Mouse (Mus musculus) hindbrain, postnatal 0 days (tissue): ENCODE measurements around the gene Tbx10. TPM values are rescaled to one million over a fixed set of nuclear protein-coding genes. Genes with fewer than 3 reads are reported as not detected.

Experiments used
- ATAC-seq: fragments of 200-750 bp; cut with Nextera tagmentation; 2 replicates; pipeline ENCODE4 v1.8.0; 2017; ENCODE audit warnings: mild to moderate bottlenecking, moderate TSS enrichment, moderate library complexity
- DNase-seq: peaks from one replicate; pipeline ENCODE4 v3.0.0-alpha.2; 2015; ENCODE audit warnings: low spot score
- H3K27ac ChIP-seq: fragments of 300-500 bp; sonication (generic); 2 replicates; pipeline ENCODE4 v1.5.1; 2014; ENCODE audit warnings: mild to moderate bottlenecking
- H3K27me3 ChIP-seq: fragments of 300-500 bp; sonication (generic); 2 replicates; pipeline ENCODE4 v1.6.1; 2014; ENCODE audit warnings: low read length, mixed read lengths; ENCODE audit not compliant: insufficient read depth
- H3K36me3 ChIP-seq: fragments of 300-500 bp; sonication (generic); 2 replicates; pipeline ENCODE4 v1.6.1; 2014; ENCODE audit warnings: low read length, mixed read lengths; ENCODE audit not compliant: insufficient read depth
- H3K4me1 ChIP-seq: fragments of 300-500 bp; sonication (generic); 2 replicates; pipeline ENCODE4 v1.6.1; 2014; ENCODE audit warnings: antibody characterized with exemption, low read length, mixed read lengths; ENCODE audit not compliant: insufficient read depth
- H3K4me2 ChIP-seq: fragments of 300-500 bp; sonication (generic); 2 replicates; pipeline ENCODE4 v1.6.1; 2014; ENCODE audit warnings: low read depth, mild to moderate bottlenecking, low read length, moderate library complexity, mixed read lengths
- H3K4me3 ChIP-seq: fragments of 300-500 bp; sonication (generic); 2 replicates; pipeline ENCODE4 v1.5.1; 2014; ENCODE audit warnings: low read length
- H3K9ac ChIP-seq: fragments of 300-500 bp; sonication (generic); replicated peaks from 2 replicates; pipeline ENCODE4 v1.6.1; 2014; ENCODE audit warnings: mild to moderate bottlenecking, low read length, moderate library complexity, mixed read lengths
- H3K9me3 ChIP-seq: fragments of 300-500 bp; sonication (generic); 2 replicates; pipeline ENCODE4 v1.6.1; 2016; ENCODE audit warnings: low read length, mixed read lengths
- CTCF ChIP-seq: IDR thresholded peaks from 2 replicates; pipeline ENCODE4 v1.5.1; 2016; ENCODE audit warnings: antibody characterized with exemption, control low read depth, low read depth
- WGBS: fragments of 180-500 bp; shearing (Covaris S2); extraction: QIAGEN DNeasy Blood & Tissue Kit; methylation state at CpG from one replicate; pipeline ENCODE4 v1.1.7; 2014; 5-methylcytosine and 5-hydroxymethylcytosine counted together
- polyA plus RNA-seq: library from polyadenylated mRNA; unstranded; fragments of >200 nt; fragmentation: Nextera tagmentation; extraction: Ambion mirVana; gene quantifications from 2 replicates; pipeline ENCODE4 v1.2.1, GENCODE M21; 2015
- total RNA-seq: library from RNA; depleted of rRNA; stranded (reverse); fragments of >200 nt; gene quantifications from 2 replicates; pipeline ENCODE4 v1.2.3, GENCODE M21; 2014

The Tbx10 gene
- total and polyA plus RNA-seq, 2 experiments from 2014 or later: 0.36 TPM; not detected in 1

GRCm38 (mm10) chr19:3996747-3997146 is 4.2 kb downstream of the Tbx10 start:
- TF ChIP-seq CTCF: no peak
- WGBS: 81% methylated on average over 8 of the region's 8 CpGs
- DNase-seq (no peak), ATAC-seq (no peak)
- Histone ChIP-seq H3K36me3 (no peaks in the 10 kb centered on the region), H3K27ac (no peak overlapping the region), H3K4me2 (no peak overlapping the region), H3K9me3 (no peaks in the 10 kb centered on the region), H3K27me3 (no peaks in the 10 kb centered on the region), H3K4me1 (peaks cover 12% of the 10 kb centered on the region; the same call in 1 of the 2 replicates), H3K9ac (no peak overlapping the region), H3K4me3 (no peak overlapping the region)

DNA sequence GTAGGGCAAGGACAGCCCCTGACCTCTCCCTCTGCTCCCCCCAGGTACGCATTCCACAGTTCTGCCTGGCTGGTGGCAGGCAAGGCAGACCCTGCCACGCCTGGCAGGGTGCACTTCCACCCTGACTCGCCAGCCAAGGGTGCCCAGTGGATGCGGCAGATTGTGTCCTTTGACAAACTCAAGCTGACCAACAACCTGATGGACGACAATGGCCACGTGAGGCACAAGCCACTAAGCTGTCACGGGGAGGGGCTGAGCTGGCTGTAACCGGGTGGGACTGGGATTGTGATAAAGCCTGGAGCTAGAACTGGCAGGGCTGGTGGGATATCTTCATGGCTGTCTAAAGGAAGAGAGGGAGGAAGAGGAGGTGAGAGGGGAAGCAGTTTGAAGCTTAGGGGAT is 4.7 kb downstream of the Tbx10 start:
- WGBS: 58% methylated on average over 8 of the region's 8 CpGs
- ATAC-seq: no peak

DNA sequence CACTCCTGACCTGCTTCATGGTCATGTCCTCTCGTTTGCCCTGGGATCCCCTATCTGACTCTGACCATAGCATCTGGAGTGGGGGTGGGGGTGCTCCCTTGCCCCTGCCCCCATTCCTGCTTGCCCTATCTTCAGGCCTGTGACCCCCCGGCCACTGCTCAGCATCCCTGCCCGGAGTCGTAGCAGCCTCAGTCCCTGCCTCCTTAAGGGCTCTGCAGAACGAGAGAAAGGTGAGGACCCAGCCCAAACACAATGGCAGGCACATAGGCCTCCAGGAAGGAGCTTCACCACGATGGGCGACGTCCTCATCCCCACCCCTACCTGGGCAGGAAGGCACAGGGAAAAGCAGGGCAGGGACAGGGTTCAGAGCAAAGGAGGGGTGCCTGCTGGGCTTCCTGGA is 5.8 kb downstream of the Tbx10 start:
- Histone ChIP-seq H3K9ac (no peak overlapping the region), H3K9me3 (no peaks in the 10 kb centered on the region), H3K4me1 (peaks cover 12% of the 10 kb centered on the region; the same call in 1 of the 2 replicates), H3K27me3 (no peaks in the 10 kb centered on the region), H3K4me2 (no peak overlapping the region), H3K4me3 (no peak overlapping the region), H3K36me3 (no peaks in the 10 kb centered on the region), H3K27ac (no peak overlapping the region)
- WGBS: 75% methylated on average over 8 of the region's 8 CpGs
- no peak for DNase-seq
- ATAC-seq: no peak
- no peak for TF ChIP-seq CTCF

More for the DNA sequence above, 4.7 kb downstream of the Tbx10 start:
- no peak overlapping the region for H3K4me3 ChIP-seq
- no peak overlapping the region for H3K27ac ChIP-seq
- H3K4me2 ChIP-seq: no peak overlapping the region
- no peaks in the 10 kb centered on the region for H3K36me3 ChIP-seq
- H3K27me3 ChIP-seq: no peaks in the 10 kb centered on the region
- H3K9me3 ChIP-seq: no peaks in the 10 kb centered on the region
- TF ChIP-seq CTCF: no peak
- no peak for DNase-seq
- no peak overlapping the region for H3K9ac ChIP-seq
- H3K4me1 ChIP-seq: peaks cover 12% of the 10 kb centered on the region; the same call in 1 of the 2 replicates

DNA sequence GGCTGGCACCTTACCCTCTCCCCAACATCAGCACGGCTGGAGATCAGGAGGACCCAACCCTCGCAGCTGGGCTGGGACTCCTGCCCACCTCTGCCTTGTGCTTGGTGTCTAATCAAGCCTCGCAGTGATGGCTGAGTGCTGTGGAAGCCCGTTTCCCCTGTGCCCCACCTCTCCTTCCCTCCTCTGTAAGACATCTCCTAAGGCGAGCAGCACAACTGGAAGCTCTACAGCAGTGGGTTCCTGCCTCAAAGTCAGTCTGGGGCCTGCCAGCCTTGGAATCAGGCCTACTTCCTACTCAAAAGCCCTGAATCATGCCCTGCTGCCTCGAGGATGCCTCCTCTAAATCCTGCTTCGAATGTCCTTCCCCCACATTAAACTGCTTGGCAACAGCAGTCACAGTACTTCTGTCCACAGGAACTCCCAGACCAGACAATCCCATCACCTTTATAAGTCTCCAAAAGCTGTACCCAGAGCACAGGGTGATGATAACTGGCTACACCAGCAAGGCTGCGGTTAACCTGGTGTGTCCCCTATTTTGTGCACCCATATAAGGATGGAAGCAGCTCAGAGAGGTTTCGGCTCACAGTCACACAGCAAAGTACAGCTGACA is 6.7 kb downstream of the Tbx10 start:
- 81% methylated on average over 9 of the region's 9 CpGs for WGBS
- H3K27ac ChIP-seq: no peak overlapping the region
- H3K4me3 ChIP-seq: no peak overlapping the region
- H3K4me1 ChIP-seq: peaks cover 12% of the 10 kb centered on the region; the same call in 1 of the 2 replicates
- TF ChIP-seq CTCF: no peak
- DNase-seq (no peak), ATAC-seq (no peak)
- H3K9ac ChIP-seq: 0 out of 2 replicates have a peak overlapping the region, but pooled peaks have one; percentile 66
- H3K4me2 ChIP-seq: peak overlapping the region; percentile 67
- H3K27me3 ChIP-seq: no peaks in the 10 kb centered on the region
- H3K9me3 ChIP-seq: no peaks in the 10 kb centered on the region
- no peaks in the 10 kb centered on the region for H3K36me3 ChIP-seq

- no peaks in the 10 kb centered on the region for H3K9me3 ChIP-seq
- H3K4me2 ChIP-seq: peak within 1 kb of the TSS; percentile 67
- ATAC-seq: peak; percentile 92
- peak within 1 kb of the TSS; percentile 52 for H3K4me3 ChIP-seq
- WGBS: under 1% methylated on average over 64 of the region's 64 CpGs
- TF ChIP-seq CTCF: peak; percentile 84
- H3K36me3 ChIP-seq: no peaks in the 10 kb centered on the region
- H3K9ac ChIP-seq: peak within 1 kb of the TSS; percentile 66
- peak; percentile 98 for DNase-seq
- H3K27me3 ChIP-seq: no peaks in the 10 kb centered on the region
- H3K27ac ChIP-seq: peak within 1 kb of the TSS; percentile 85
- H3K4me1 ChIP-seq: peaks cover 12% of the 10 kb centered on the region; the same call in 1 of the 2 replicates
Measured at GRCm38 (mm10) chr19:4000119-4000900, 7.8 kb downstream of the Tbx10 start, which contains the start of the genes Nudt8 and Gm49405. Nudt8 (plus strand) TSS chr19:4000580. Gm49405 (plus strand) TSS chr19:4000626.

GRCm38 (mm10) chr19:4000949-4001525 is 8.5 kb downstream of the Tbx10 start:
- DNase-seq: no peak
- Histone ChIP-seq H3K4me3 (peak overlapping the region; percentile 52), H3K36me3 (peaks cover 3% of the 10 kb centered on the region; the same call in 1 of the 2 replicates), H3K4me1 (peaks cover 12% of the 10 kb centered on the region; the same call in 1 of the 2 replicates), H3K27me3 (no peaks in the 10 kb centered on the region), H3K9ac (peak overlapping the region; percentile 66), H3K4me2 (peak overlapping the region; percentile 67), H3K9me3 (no peaks in the 10 kb centered on the region), H3K27ac (peak overlapping the region; percentile 85)
- TF ChIP-seq CTCF: peak; percentile 11; the same call in 1 of the 2 replicates
- ATAC-seq: no peak; the same call in 1 of the 2 replicates
- 17% methylated on average over 17 of the region's 17 CpGs for WGBS
